Mouse (Mus musculus): ENCODE measurements around the gene Chid1.

GRCm38 (mm10) chr7:141457236-141457635 lies 82.4 kb downstream of the Chid1 start:
- TF ChIP-seq MYOD1 (IDR thresholded peaks at IDR 0.05; ENCODE audit: control insufficient read depth in 1 of 3, insufficient read length in 2 of 3, low read depth in 2 of 3) (no peak), MAX (IDR thresholded peaks at IDR 0.05; ENCODE audit: low read depth) (no peak), POLR2A (IDR thresholded peaks at IDR 0.05; ENCODE audit: insufficient read length, low read depth) (no peak), USF1 (IDR thresholded peaks at IDR 0.05; ENCODE audit: low read depth) (no peak), SRF (IDR thresholded peaks at IDR 0.05; ENCODE audit: control insufficient read depth, insufficient read length, low read depth) (no peak), E2F4 (IDR thresholded peaks at IDR 0.05; ENCODE audit: insufficient read depth) (no peak), CEBPB (IDR thresholded peaks at IDR 0.05; ENCODE audit: insufficient read depth, poor library complexity, severe bottlenecking) (no peak), POLR2AphosphoS2 (IDR thresholded peaks at IDR 0.05; ENCODE audit: insufficient read length, low read depth) (no peak), TCF3 (IDR thresholded peaks at IDR 0.05; ENCODE audit: insufficient read length, low read depth) (no peak), REST (IDR thresholded peaks at IDR 0.05; ENCODE audit: insufficient read depth, insufficient read length) (no peak), TCF12 (IDR thresholded peaks at IDR 0.05; ENCODE audit: insufficient read depth, poor library complexity, severe bottlenecking) (no peak)

All from myocyte (in vitro differentiated cells).